In genomic region chr4:152441536-152441935, GRCm38 (mm10) we compare ENCODE assay signal across 23 mouse cellular contexts. TPM values are rescaled to one million over a fixed set of nuclear protein-coding genes. Genes with fewer than 3 reads are reported as not detected.
DNase-seq lines count a peak whose midpoint lies in the region; ATAC-seq lines count a peak whose summit lies in the region.
"Had no signal": no experiment of that assay in that cellular context is flagged by ENCODE, and none has a peak within 500 bp of the region (broad histone marks: within the 10 kb centered on the region; RNA-seq: fewer than 3 reads in every experiment).

No protein-coding gene starts in this region.

- H3K4me2 ChIP-seq in forebrain, embryonic 12.5 days = no peak overlapping the region
- H3K4me2 ChIP-seq in forebrain, embryonic 11.5 days (ENCODE audit: low read depth, low read length, severe bottlenecking) = no peak overlapping the region
- 0 out of 2 replicates have a peak overlapping the region, but pooled peaks have one; percentile 1 for H3K4me2 ChIP-seq in hindbrain, embryonic 15.5 days
- no peak overlapping the region for H3K4me2 ChIP-seq in hindbrain, embryonic 11.5 days (replicated peaks; ENCODE audit: low read depth, low read length)
- H3K4me2 ChIP-seq in neural tube, embryonic 15.5 days = no peak overlapping the region
- H3K4me2 ChIP-seq: heart, embryonic 11.5 days; limb, embryonic 13.5 days; liver, embryonic 11.5 days; midbrain, embryonic 12.5 days had no signal

- H3K36me3 ChIP-seq in forebrain, embryonic 12.5 days (replicated peaks) = no peaks in the 10 kb centered on the region
- no peaks in the 10 kb centered on the region for H3K36me3 ChIP-seq in forebrain, embryonic 11.5 days (ENCODE audit: control insufficient read depth, insufficient read depth, low read length)
- H3K36me3 ChIP-seq in hindbrain, embryonic 15.5 days = no peaks in the 10 kb centered on the region
- H3K36me3 ChIP-seq in hindbrain, embryonic 11.5 days (ENCODE audit: control insufficient read depth, insufficient read depth, low read length) = no peaks in the 10 kb centered on the region
- H3K36me3 ChIP-seq in neural tube, embryonic 15.5 days = no peaks in the 10 kb centered on the region
- no peaks in the 10 kb centered on the region for H3K36me3 ChIP-seq in embryonic facial prominence, embryonic 10.5 days (replicated peaks)
- H3K36me3 ChIP-seq: limb, embryonic 13.5 days; midbrain, embryonic 12.5 days had no signal

- no peak overlapping the region for H3K4me3 ChIP-seq in forebrain, embryonic 12.5 days (replicated peaks)
- H3K4me3 ChIP-seq in forebrain, embryonic 11.5 days (ENCODE audit: low read depth, low read length) = no peak overlapping the region
- H3K4me3 ChIP-seq in hindbrain, embryonic 15.5 days = no peak overlapping the region
- no peak overlapping the region for H3K4me3 ChIP-seq in hindbrain, embryonic 11.5 days (ENCODE audit: low read depth, low read length)
- no peak overlapping the region for H3K4me3 ChIP-seq in neural tube, embryonic 15.5 days (replicated peaks)
- H3K4me3 ChIP-seq in embryonic facial prominence, embryonic 10.5 days = no peak overlapping the region
- H3K4me3 ChIP-seq: gastrocnemius, adult 2 months; layer of hippocampus, adult 2 months; left cerebral cortex, adult 2 months; limb, embryonic 13.5 days; midbrain, embryonic 12.5 days had no signal

- peak; percentile 61; the same call in 1 of the 2 replicates for ATAC-seq in forebrain, embryonic 12.5 days (ENCODE audit: low FRiP score)
- ATAC-seq in forebrain, embryonic 11.5 days (replicated peaks; ENCODE audit: low FRiP score) = no peak
- no peak for ATAC-seq in hindbrain, embryonic 15.5 days (ENCODE audit: low FRiP score, low read depth)
- no peak for ATAC-seq in hindbrain, embryonic 11.5 days (ENCODE audit: low FRiP score)
- 0 out of 2 replicates have a peak, but pooled peaks have one; percentile 22 for ATAC-seq in neural tube, embryonic 15.5 days (ENCODE audit: low FRiP score)
- ATAC-seq: Patski had no signal

- intact Hi-C loops in heart, postnatal 10 days (cut with DNase I) = no loop called here

- H3K4me1 ChIP-seq in forebrain, embryonic 12.5 days = peaks cover 9% of the 10 kb centered on the region; the same call in 1 of the 2 replicates
- H3K4me1 ChIP-seq in forebrain, embryonic 11.5 days (replicated peaks; ENCODE audit: control insufficient read depth, insufficient read depth, low read length) = no peaks in the 10 kb centered on the region
- H3K4me1 ChIP-seq in hindbrain, embryonic 15.5 days (replicated peaks) = no peaks in the 10 kb centered on the region
- H3K4me1 ChIP-seq in hindbrain, embryonic 11.5 days (replicated peaks; ENCODE audit: control insufficient read depth, insufficient read depth, low read length) = no peaks in the 10 kb centered on the region
- H3K4me1 ChIP-seq in neural tube, embryonic 15.5 days = no peaks in the 10 kb centered on the region
- H3K4me1 ChIP-seq in embryonic facial prominence, embryonic 10.5 days = no peaks in the 10 kb centered on the region
- H3K4me1 ChIP-seq: limb, embryonic 13.5 days; midbrain, embryonic 12.5 days had no signal

- DNase-seq in forebrain, embryonic 11.5 days (ENCODE audit: low spot score) = no peak
- DNase-seq in hindbrain, embryonic 11.5 days (ENCODE audit: low spot score) = no peak
- DNase-seq in neural tube, embryonic 10.5 days (ENCODE audit: extremely low spot score, low spot score) = no peak
- DNase-seq in heart, postnatal 10 days = no peak
- no peak for DNase-seq in embryonic facial prominence, embryonic 10.5 days (ENCODE audit: low spot score)
- DNase-seq: adrenal gland, postnatal 25 days; gastrocnemius, adult 2 months; gastrocnemius, postnatal 36 days; heart, adult 18-20 months; thymus, adult 2 months; thymus, postnatal 36 days had no signal

- H3K9ac ChIP-seq in forebrain, embryonic 12.5 days = no peak overlapping the region
- no peak overlapping the region for H3K9ac ChIP-seq in forebrain, embryonic 11.5 days (ENCODE audit: low read length)
- no peak overlapping the region for H3K9ac ChIP-seq in hindbrain, embryonic 15.5 days
- no peak overlapping the region for H3K9ac ChIP-seq in hindbrain, embryonic 11.5 days (ENCODE audit: low read depth, low read length)
- no peak overlapping the region for H3K9ac ChIP-seq in neural tube, embryonic 15.5 days (replicated peaks)
- H3K9ac ChIP-seq: limb, embryonic 13.5 days; midbrain, embryonic 12.5 days had no signal

- 29% methylated on average over 9 of the region's 9 CpGs for WGBS in forebrain, embryonic 12.5 days
- WGBS in forebrain, embryonic 11.5 days = 35% methylated on average over 9 of the region's 9 CpGs
- WGBS in hindbrain, embryonic 15.5 days = 39% methylated on average over 9 of the region's 9 CpGs
- WGBS in hindbrain, embryonic 11.5 days = 37% methylated on average over 9 of the region's 9 CpGs
- 33% methylated on average over 9 of the region's 9 CpGs for WGBS in neural tube, embryonic 15.5 days
- WGBS in embryonic facial prominence, embryonic 10.5 days = 33% methylated on average over 9 of the region's 9 CpGs

- H3K27me3 ChIP-seq in forebrain, embryonic 12.5 days = 0 out of 2 replicates have a peak, but pooled peaks cover 7% of the 10 kb centered on the region
- no peaks in the 10 kb centered on the region for H3K27me3 ChIP-seq in forebrain, embryonic 11.5 days (ENCODE audit: control insufficient read depth, insufficient read depth, low read length)
- no peaks in the 10 kb centered on the region; the same call in 1 of the 2 replicates for H3K27me3 ChIP-seq in hindbrain, embryonic 15.5 days
- no peaks in the 10 kb centered on the region for H3K27me3 ChIP-seq in hindbrain, embryonic 11.5 days (ENCODE audit: control insufficient read depth, insufficient read depth, low read length)
- no peaks in the 10 kb centered on the region for H3K27me3 ChIP-seq in neural tube, embryonic 15.5 days (replicated peaks)
- H3K27me3 ChIP-seq in embryonic facial prominence, embryonic 10.5 days (replicated peaks; ENCODE audit: low read depth, poor library complexity, severe bottlenecking) = no peaks in the 10 kb centered on the region
- H3K27me3 ChIP-seq: CH12.LX, Patski had no signal

- no peak overlapping the region for H3K27ac ChIP-seq in forebrain, embryonic 12.5 days
- no peak overlapping the region for H3K27ac ChIP-seq in forebrain, embryonic 11.5 days (ENCODE audit: low read depth, low read length)
- H3K27ac ChIP-seq in hindbrain, embryonic 15.5 days (replicated peaks) = no peak overlapping the region
- H3K27ac ChIP-seq in hindbrain, embryonic 11.5 days (ENCODE audit: low read depth, low read length) = no peak overlapping the region
- no peak overlapping the region for H3K27ac ChIP-seq in neural tube, embryonic 15.5 days (replicated peaks)
- no peak overlapping the region for H3K27ac ChIP-seq in embryonic facial prominence, embryonic 10.5 days (replicated peaks)
- H3K27ac ChIP-seq: gastrocnemius, adult 2 months; left cerebral cortex, adult 2 months; limb, embryonic 13.5 days; midbrain, embryonic 12.5 days had no signal

- H3K9me3 ChIP-seq in forebrain, embryonic 12.5 days = no peaks in the 10 kb centered on the region
- no peaks in the 10 kb centered on the region for H3K9me3 ChIP-seq in forebrain, embryonic 11.5 days (ENCODE audit: control insufficient read depth, low read length)
- no peaks in the 10 kb centered on the region for H3K9me3 ChIP-seq in hindbrain, embryonic 15.5 days
- H3K9me3 ChIP-seq in hindbrain, embryonic 11.5 days (ENCODE audit: control insufficient read depth, low read length) = no peaks in the 10 kb centered on the region
- H3K9me3 ChIP-seq in neural tube, embryonic 15.5 days (replicated peaks) = no peaks in the 10 kb centered on the region
- H3K9me3 ChIP-seq in embryonic facial prominence, embryonic 10.5 days = no peaks in the 10 kb centered on the region
- H3K9me3 ChIP-seq: limb, embryonic 13.5 days; midbrain, embryonic 12.5 days had no signal

RNA-seq across cellular contexts. Expression of gene Nphp4, which starts 35.0 kb away (rescaled TPM):
- polyA plus RNA-seq in forebrain, embryonic 12.5 days (2016; fragmentation: Nextera tagmentation; extraction: Ambion mirVana) = 7.3 and 7.5 TPM in 2 replicates
- 5.9 and 7.6 TPM in 2 replicates for polyA plus RNA-seq in forebrain, embryonic 11.5 days (2014; fragmentation: Nextera tagmentation; extraction: Ambion mirVana)
- polyA plus RNA-seq in hindbrain, embryonic 15.5 days (2015; fragmentation: Nextera tagmentation; extraction: Ambion mirVana) = 6.1 and 6.2 TPM in 2 replicates
- polyA plus RNA-seq in hindbrain, embryonic 11.5 days (2014; fragmentation: Nextera tagmentation; extraction: Ambion mirVana) = 3.5 and 4.2 TPM in 2 replicates
- polyA plus RNA-seq in neural tube, embryonic 15.5 days (2015; fragmentation: Nextera tagmentation; extraction: Ambion mirVana) = 4.9 and 5.4 TPM in 2 replicates
- 1 to 10 TPM; 1.3 to 1.4 TPM for total RNA-seq in heart, postnatal 10 days (2021)
- 4.9 and 5.9 TPM in 2 replicates for polyA plus RNA-seq in embryonic facial prominence, embryonic 10.5 days (2016; fragmentation: Nextera tagmentation; extraction: Ambion mirVana)
- total RNA-seq: MEL had no signal

RNA-seq across cellular contexts. Expression of gene Kcnab2, which starts 36.1 kb away (rescaled TPM):
- 16.6 and 17.1 TPM in 2 replicates for polyA plus RNA-seq in forebrain, embryonic 12.5 days (2016; fragmentation: Nextera tagmentation; extraction: Ambion mirVana)
- polyA plus RNA-seq in forebrain, embryonic 11.5 days (2014; fragmentation: Nextera tagmentation; extraction: Ambion mirVana) = 10.5 and 13.2 TPM in 2 replicates
- 30.8 and 34.5 TPM in 2 replicates for polyA plus RNA-seq in hindbrain, embryonic 15.5 days (2015; fragmentation: Nextera tagmentation; extraction: Ambion mirVana)
- polyA plus RNA-seq in hindbrain, embryonic 11.5 days (2014; fragmentation: Nextera tagmentation; extraction: Ambion mirVana) = 9.2 and 11.1 TPM in 2 replicates
- polyA plus RNA-seq in neural tube, embryonic 15.5 days (2015; fragmentation: Nextera tagmentation; extraction: Ambion mirVana) = 37.1 and 50.5 TPM in 2 replicates
- 1 to 10 TPM; 2.4 to 2.7 TPM for total RNA-seq in heart, postnatal 10 days (2021)
- polyA plus RNA-seq in embryonic facial prominence, embryonic 10.5 days (2016; fragmentation: Nextera tagmentation; extraction: Ambion mirVana) = 7.3 and 7.6 TPM in 2 replicates

Comparison
In these comparisons a context has a peak if more than half of its experiments do, and no peak if none do; other contexts are left out.
1. ATAC-seq: peak in forebrain, embryonic 12.5 days (single experiment) and neural tube, embryonic 15.5 days (single experiment); none in forebrain, embryonic 11.5 days (single experiment), hindbrain, embryonic 15.5 days (single experiment) and hindbrain, embryonic 11.5 days (single experiment).